Mouse (Mus musculus) liver, embryonic 14.5 days (tissue): Measurements from ENCODE around the gene Cfap99.

Source experiments
- CTCF ChIP-seq: IDR thresholded peaks from 2 replicates; pipeline ENCODE4 v1.5.1; 2016; ENCODE audit warnings: antibody characterized with exemption, low read depth, control low read depth
- EP300 ChIP-seq: IDR thresholded peaks from 2 replicates; pipeline ENCODE4 v1.6.1; 2016; ENCODE audit warnings: antibody characterized with exemption, low read depth

- TF ChIP-seq EP300, result no peak
- no peak for TF ChIP-seq CTCF
These were observed 81.8 kb downstream of the Cfap99 start for GRCm38 (mm10) chr5:34370022-34370823.
